Mouse (Mus musculus) neutrophil, adult 59 days (primary cell): ENCODE results near the gene Mis12. TPM values are rescaled to one million over a fixed set of nuclear protein-coding genes. Genes with fewer than 3 reads are reported as not detected.

Experiments used
- total RNA-seq, 2 experiments: library from RNA; stranded (reverse); gene quantifications; 1 replicate in 1 of 2; 2 replicates in 1 of 2; pipeline ENCODE4 v1.2.4; 2023

Gene Mis12
- 10 to 100 TPM; 14.8 to 15.3 TPM for total RNA-seq

GRCm38 (mm10) chr11:71019201-71020068 is at the start of gene Mis12, which contains the start of gene Derl2:
Mis12 (plus strand) TSS chr11:71019611.
Derl2 (minus strand) TSS chr11:71019841.

DNA sequence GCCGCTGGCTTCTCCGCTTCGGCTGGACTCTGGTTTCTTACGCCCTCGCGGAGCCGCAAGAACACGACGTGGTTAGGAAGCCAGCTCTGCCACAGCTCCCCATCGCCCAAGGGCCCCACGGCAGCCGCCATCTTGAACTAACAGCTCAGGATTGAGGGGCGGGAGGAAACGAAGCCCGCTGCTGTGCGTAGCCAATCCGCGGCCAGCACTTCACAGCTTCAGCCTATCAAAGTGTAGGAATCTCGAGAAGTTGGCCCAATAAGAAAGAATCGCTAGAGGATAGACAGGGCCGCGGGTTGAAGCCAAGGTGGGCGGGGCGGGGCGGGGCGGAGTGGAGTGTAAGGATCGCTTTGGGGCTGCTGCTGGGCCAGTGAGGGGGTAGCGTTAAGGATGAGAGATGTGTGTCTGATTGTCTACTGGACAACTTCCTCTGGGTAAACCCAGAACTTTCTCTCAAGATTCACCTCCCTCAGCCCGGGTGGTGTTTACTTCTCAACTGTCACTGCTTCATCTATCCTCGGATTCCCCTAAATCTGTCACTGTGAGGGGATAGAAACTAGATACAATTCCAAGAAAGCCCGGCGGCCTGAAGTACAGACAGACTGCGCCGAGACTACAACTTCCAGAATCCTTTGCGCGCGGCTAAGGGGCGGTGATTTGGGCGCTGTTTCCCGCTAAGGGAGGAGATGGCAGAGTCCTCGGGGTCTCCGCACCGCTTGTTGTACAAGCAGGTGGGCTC is 49.4 kb upstream of the Mis12 start, which contains the start of the genes Nup88 and Rpain:
Gene Nup88 (minus strand): TSS at position 153 of the 739 bp plus-strand sequence.
Gene Rpain (plus strand): TSS at position 393 of the 739 bp plus-strand sequence.

DNA sequence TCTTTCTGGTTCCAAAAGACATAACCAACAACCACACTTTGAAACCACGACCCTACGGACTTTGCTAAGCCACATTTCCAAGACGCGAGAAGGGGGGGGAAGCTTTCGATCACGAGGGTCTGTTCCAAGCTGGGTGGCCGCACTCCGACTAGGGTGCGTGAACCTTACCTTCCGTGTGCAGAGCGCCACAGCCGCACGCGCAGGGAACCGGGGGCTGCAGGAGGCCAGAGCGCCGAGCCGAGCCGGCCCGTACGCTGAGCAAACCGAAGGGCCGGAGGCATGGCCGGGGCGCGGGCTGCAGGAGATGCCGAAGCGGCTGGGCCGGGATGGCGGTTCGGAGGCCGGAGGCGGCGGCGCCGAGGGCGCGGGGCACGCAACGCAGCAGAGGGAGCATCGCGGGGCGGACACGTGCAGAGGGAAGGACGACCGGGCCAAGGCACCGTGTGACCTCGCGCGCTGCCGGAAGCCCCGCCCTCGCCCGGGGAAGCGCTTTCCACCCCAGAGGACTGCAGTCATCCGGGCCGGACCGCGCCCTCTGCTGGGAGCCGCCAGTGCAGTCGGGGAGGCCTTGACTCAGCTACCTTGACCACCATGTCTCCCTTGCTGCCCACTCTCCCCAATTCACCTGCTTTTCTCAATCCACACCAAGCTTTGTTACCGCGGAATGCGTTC is 36.7 kb upstream of the Mis12 start, which contains the start of gene C1qbp:
Gene C1qbp (minus strand): TSS at position 470 of the 672 bp plus-strand sequence.

GRCm38 (mm10) chr11:71004316-71004773 is 15.1 kb upstream of the Mis12 start, which contains the start of gene Dhx33:
Dhx33 (minus strand) TSS chr11:71004437.

DNA sequence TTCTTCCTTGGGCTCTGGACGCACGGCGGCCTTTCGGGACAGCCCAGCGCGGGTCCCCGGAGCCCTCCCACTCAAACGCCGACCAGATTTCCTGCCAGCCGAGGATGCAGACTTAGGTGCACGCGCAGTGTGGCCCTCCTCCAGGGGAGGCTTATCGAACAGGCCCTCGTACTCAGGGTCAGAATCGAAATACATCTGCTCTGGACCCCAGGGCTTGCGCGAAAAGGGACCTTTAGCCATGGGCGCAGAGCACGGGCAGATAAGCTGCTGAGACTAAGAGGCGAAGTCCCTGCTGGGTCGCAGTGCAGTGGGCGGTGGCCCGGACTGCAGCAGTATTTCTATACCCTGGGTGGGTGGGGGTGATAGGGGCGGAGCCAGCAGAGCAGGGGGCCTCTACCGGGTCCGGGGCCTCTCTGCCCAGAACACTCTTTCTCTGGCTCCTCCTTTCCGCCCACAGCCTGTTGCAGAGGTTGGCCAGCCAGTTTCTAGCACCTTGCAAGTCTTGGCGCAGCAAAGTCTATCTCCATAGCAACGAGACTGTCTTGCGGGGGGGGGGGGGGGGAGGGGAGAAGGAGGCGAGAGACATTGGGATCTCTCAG is 13.9 kb downstream of the Mis12 start, which contains the start of gene 6330403K07Rik:
Gene 6330403K07Rik (minus strand): TSS at position 351 of the 599 bp plus-strand sequence.

Other genes starting within 250 kb of the Mis12 start
- gene Scimp, start 207.0 kb upstream of the Mis12 start, total RNA-seq = under 1 TPM; 0.44 to 0.53 TPM
- 10 to 100 TPM; 13.0 to 13.2 TPM for gene Rabep1, start 174.8 kb upstream of the Mis12 start, total RNA-seq
- 10 to 100 TPM; 43.9 to 47.7 TPM for gene Nup88, start 49.6 kb upstream of the Mis12 start, total RNA-seq
- 10 to 100 TPM; 26.4 to 27.4 TPM for gene Rpain, start 49.4 kb upstream of the Mis12 start, total RNA-seq
- 10 to 100 TPM; 45.7 to 48.5 TPM for gene C1qbp, start 36.6 kb upstream of the Mis12 start, total RNA-seq
- 1 to 10 TPM; 5.6 to 7.2 TPM for gene Dhx33, start 15.2 kb upstream of the Mis12 start, total RNA-seq
- 10 to 100 TPM; 22.7 to 34.5 TPM for gene Derl2, start 230 bp downstream of the Mis12 start, total RNA-seq
- not detected for gene 6330403K07Rik, start 13.9 kb downstream of the Mis12 start, total RNA-seq
- gene Nlrp1a, start 125.1 kb downstream of the Mis12 start, total RNA-seq = 10 to 100 TPM in 1 of 2 experiments, 1 to 10 TPM in 1; 8.7 to 15.4 TPM
- gene Nlrp1b, start 211.1 kb downstream of the Mis12 start, total RNA-seq = 10 to 100 TPM in 1 of 2 experiments, 1 to 10 TPM in 1; 7.2 to 10.6 TPM